Mouse (Mus musculus) kidney, postnatal 36 days (tissue): ENCODE measurements around the gene Sall1.
A peak's percentile ranks its signal among the peaks of the same experiment; 100 is the strongest.

ENCODE experiments used
- DNase-seq, 2 experiments: peaks; one replicate each; pipeline ENCODE4 v3.0.0; 2021 to 2022; ENCODE audit warnings: mixed read lengths in 2 of 2

Gene Sall1

GRCm38 (mm10) chr8:89043940-89044339, at the start of gene Sall1:
Gene Sall1, minus strand, starts transcription at chr8:89044162.
- DNase-seq: peak; percentile 56 to 62

GRCm38 (mm10) chr8:89089916-89090315, 46.0 kb upstream of the Sall1 start:
- no peak for DNase-seq

GRCm38 (mm10) chr8:89079147-89079546, 35.2 kb upstream of the Sall1 start:
- no peak for DNase-seq

GRCm38 (mm10) chr8:89072968-89073382, 29.0 kb upstream of the Sall1 start:
- DNase-seq: no peak

- DNase-seq: no peak
Measured at GRCm38 (mm10) chr8:89067499-89067898, 23.5 kb upstream of the Sall1 start.

GRCm38 (mm10) chr8:89064042-89064441, 20.1 kb upstream of the Sall1 start:
- no peak for DNase-seq

GRCm38 (mm10) chr8:89063366-89064040, 19.5 kb upstream of the Sall1 start:
- no peak for DNase-seq

GRCm38 (mm10) chr8:89060717-89061116, 16.8 kb upstream of the Sall1 start:
- DNase-seq: no peak

GRCm38 (mm10) chr8:89059507-89059906, 15.5 kb upstream of the Sall1 start:
- DNase-seq: no peak

- no peak for DNase-seq
Measured at GRCm38 (mm10) chr8:89052880-89053279, 8.9 kb upstream of the Sall1 start.

GRCm38 (mm10) chr8:89046639-89047348, 2.8 kb upstream of the Sall1 start:
- DNase-seq: peak in 1 of 2 experiments; percentile 43

GRCm38 (mm10) chr8:89046226-89046625, 2.3 kb upstream of the Sall1 start:
- DNase-seq: peak; percentile 76

- DNase-seq: peak in 1 of 2 experiments; percentile 13
Measured at GRCm38 (mm10) chr8:89045726-89046125, 1.8 kb upstream of the Sall1 start.

- peak in 1 of 2 experiments; percentile 53 for DNase-seq
Measured at GRCm38 (mm10) chr8:89045218-89045601, 1.2 kb upstream of the Sall1 start.

- peak in 1 of 2 experiments; percentile 53 for DNase-seq
Measured at GRCm38 (mm10) chr8:89044511-89045217, 702 bp upstream of the Sall1 start.

GRCm38 (mm10) chr8:89043371-89043841, 556 bp downstream of the Sall1 start:
- DNase-seq: peak; percentile 89 to 91

- peak; percentile 84 to 89 for DNase-seq
Measured at GRCm38 (mm10) chr8:89042560-89043370, 1.2 kb downstream of the Sall1 start.

- peak in 1 of 2 experiments; percentile 56 for DNase-seq
Measured at GRCm38 (mm10) chr8:89042118-89042460, 1.9 kb downstream of the Sall1 start.

- peak in 1 of 2 experiments; percentile 58 for DNase-seq
Measured at GRCm38 (mm10) chr8:89041421-89042117, 2.4 kb downstream of the Sall1 start.

- DNase-seq: peak; percentile 64 to 84
Measured at GRCm38 (mm10) chr8:89040751-89041420, 3.1 kb downstream of the Sall1 start.

- peak in 1 of 2 experiments; percentile 24 for DNase-seq
Measured at GRCm38 (mm10) chr8:89039890-89040289, 4.1 kb downstream of the Sall1 start.
